9 mouse cellular contexts compared by ENCODE assay signal in the genomic region with DNA sequence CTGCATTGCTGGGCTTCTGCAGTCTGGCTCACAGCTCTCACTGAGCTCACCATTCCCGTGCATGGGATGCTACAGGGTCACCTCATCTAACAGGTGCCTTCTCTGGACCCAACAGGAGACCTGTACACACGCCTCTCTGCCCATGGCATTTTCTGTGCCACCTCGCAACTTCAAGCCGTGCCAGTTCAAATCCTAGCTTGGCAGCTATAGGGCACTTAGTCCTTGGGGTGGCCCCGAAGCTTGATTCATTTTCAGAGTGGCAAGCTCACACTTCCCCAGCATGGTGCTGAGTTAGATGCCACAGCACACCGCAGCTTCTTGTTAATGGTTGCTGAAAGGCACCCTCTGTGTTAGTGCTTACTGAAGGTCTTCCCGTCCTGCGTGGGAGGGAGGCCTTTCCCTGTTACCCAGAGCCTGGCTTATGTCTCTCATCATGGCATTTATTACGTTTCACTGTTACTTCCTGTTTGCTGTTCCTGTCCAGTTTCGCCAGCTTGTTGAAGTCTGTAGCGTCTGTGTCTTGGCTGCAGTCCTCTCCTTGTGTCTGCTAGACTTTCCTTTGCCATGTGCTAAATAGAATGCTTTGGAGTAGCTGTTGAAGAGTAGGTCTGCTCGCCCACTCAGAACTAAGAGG. TPM values are rescaled to one million over a fixed set of nuclear protein-coding genes. Genes with fewer than 3 reads are reported as not detected.
DNase-seq lines count a peak whose midpoint lies in the region; ATAC-seq lines count a peak whose summit lies in the region.
"Had no signal": no experiment of that assay in that cellular context is flagged by ENCODE, and none has a peak within 500 bp of the region (broad histone marks: within the 10 kb centered on the region; RNA-seq: fewer than 3 reads in every experiment).

No protein-coding gene starts in this region.

- 0 out of 2 replicates have a peak, but pooled peaks have one; percentile 12 for ATAC-seq in kidney, embryonic 16.5 days (ENCODE audit: low FRiP score, low TSS enrichment)
- peak; percentile 53 for ATAC-seq in monocyte, adult 5-6 weeks (replicated peaks; ENCODE audit: insufficient number of reproducible peaks, low FRiP score, low TSS enrichment, poor library complexity, severe bottlenecking)
- no peak for ATAC-seq in megakaryocyte progenitor cell, adult 5-6 weeks (replicated peaks; ENCODE audit: poor library complexity)

- H3K4me2 ChIP-seq in kidney, embryonic 16.5 days (replicated peaks; ENCODE audit: low read depth, low read length), result no peak overlapping the region
- H3K4me2 ChIP-seq: midbrain, embryonic 12.5 days had no signal

- H3K9me3 ChIP-seq in kidney, embryonic 16.5 days (ENCODE audit: low read length), result no peaks in the 10 kb centered on the region
- H3K9me3 ChIP-seq: midbrain, embryonic 12.5 days had no signal

- H3K9ac ChIP-seq in kidney, embryonic 16.5 days (replicated peaks; ENCODE audit: low read length), result no peak overlapping the region

- H3K4me3 ChIP-seq in kidney, embryonic 16.5 days (ENCODE audit: low read length), result no peak overlapping the region
- H3K4me3 ChIP-seq: midbrain, embryonic 12.5 days had no signal

- DNase-seq in kidney, adult 8-10 months, result no peak
- DNase-seq in heart, adult 8-10 months (ENCODE audit: low spot score), result peak; percentile 61
- peak; percentile 52 for DNase-seq in kidney, postnatal 14 days
- no peak for DNase-seq in yolk sac, embryonic 10.5 days (ENCODE audit: low spot score)
- DNase-seq: cerebellum, adult 9-10 months had no signal

- peaks cover 29% of the 10 kb centered on the region for H3K4me1 ChIP-seq in kidney, embryonic 16.5 days (ENCODE audit: insufficient read depth, low read length)

- H3K36me3 ChIP-seq in kidney, embryonic 16.5 days (ENCODE audit: insufficient read depth, low read length), result no peaks in the 10 kb centered on the region
- H3K36me3 ChIP-seq: midbrain, embryonic 12.5 days had no signal

- H3K27me3 ChIP-seq in kidney, embryonic 16.5 days (ENCODE audit: insufficient read depth, low read length), result no peaks in the 10 kb centered on the region
- H3K27me3 ChIP-seq: midbrain, embryonic 12.5 days had no signal

- WGBS in kidney, embryonic 16.5 days, result 56% methylated on average over 12 of the region's 12 CpGs

- peak overlapping the region; percentile 35; the same call in 1 of the 2 replicates for H3K27ac ChIP-seq in kidney, embryonic 16.5 days (ENCODE audit: low read length)
- H3K27ac ChIP-seq: midbrain, embryonic 12.5 days had no signal

RNA-seq across cellular contexts. Expression of gene Taf11, which starts 28.6 kb away (rescaled TPM):
- 59.9 and 72.7 TPM in 2 replicates for polyA plus RNA-seq in kidney, embryonic 16.5 days (2015; fragmentation: Nextera tagmentation; extraction: Ambion mirVana)
- 10 to 100 TPM; 22.9 to 24.7 (median 23.4) TPM for total RNA-seq in heart, adult 8-10 months (2022)
- 25.8 to 43.4 TPM (median 35.3 TPM) in 3 replicates for total RNA-seq in monocyte, adult 5-6 weeks (2017)
- total RNA-seq in megakaryocyte progenitor cell, adult 5-6 weeks (2015), result 60.7 and 61.8 TPM in 2 replicates
- 29.6 and 30.4 TPM in 2 replicates for total RNA-seq in megakaryocyte progenitor cell, adult 5-6 weeks (2017)

RNA-seq across cellular contexts. Expression of gene Anks1, which starts 29.1 kb away (rescaled TPM):
- 14.5 and 15.0 TPM in 2 replicates for polyA plus RNA-seq in kidney, embryonic 16.5 days (2015; fragmentation: Nextera tagmentation; extraction: Ambion mirVana)
- total RNA-seq in heart, adult 8-10 months (2022), result 10 to 100 TPM; 52.9 to 62.0 (median 57.6) TPM
- total RNA-seq in monocyte, adult 5-6 weeks (2017), result 16.1 to 31.0 TPM (median 22.1 TPM) in 3 replicates
- 29.5 and 34.7 TPM in 2 replicates for total RNA-seq in megakaryocyte progenitor cell, adult 5-6 weeks (2015)
- 29.0 and 34.3 TPM in 2 replicates for total RNA-seq in megakaryocyte progenitor cell, adult 5-6 weeks (2017)

Comparison
In these comparisons a context has a peak if more than half of its experiments do, and no peak if none do; other contexts are left out.
1. DNase-seq: peak in heart, adult 8-10 months (single experiment) and kidney, postnatal 14 days (single experiment); none in kidney, adult 8-10 months (0 of 2) and yolk sac, embryonic 10.5 days (single experiment).